Mouse (Mus musculus) c-Kit-negative CD71-positive TER-119-positive erythroid progenitor cells, embryonic 14.5 days (primary cell): Measurements from ENCODE around the gene Trip12.
A peak's percentile ranks its signal among the peaks of the same experiment; 100 is the strongest.

Experiments
- DNase-seq: peaks from one replicate; pipeline ENCODE4 v3.0.0-alpha.2; 2013; ENCODE audit warnings: low read depth, low spot score

Gene Trip12

DNA sequence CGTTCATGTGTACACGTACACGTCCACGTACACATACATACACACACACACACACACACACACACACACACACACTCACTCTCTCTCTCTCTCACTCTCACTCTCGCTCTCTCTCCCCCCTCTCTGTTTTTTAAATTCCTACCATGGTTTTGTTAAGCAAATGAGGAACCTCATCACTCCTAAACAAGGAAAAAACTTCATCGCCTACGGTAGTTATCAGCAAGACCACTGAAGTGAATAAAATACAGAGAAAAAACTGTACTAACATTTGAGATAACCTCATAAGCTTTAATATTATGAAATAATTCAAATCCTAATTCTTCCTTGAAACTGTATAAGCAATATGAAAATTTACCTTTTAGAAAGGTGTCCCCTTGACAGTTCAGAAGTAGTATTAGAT is 45.0 kb downstream of the Trip12 start:
- DNase-seq = no peak

DNA sequence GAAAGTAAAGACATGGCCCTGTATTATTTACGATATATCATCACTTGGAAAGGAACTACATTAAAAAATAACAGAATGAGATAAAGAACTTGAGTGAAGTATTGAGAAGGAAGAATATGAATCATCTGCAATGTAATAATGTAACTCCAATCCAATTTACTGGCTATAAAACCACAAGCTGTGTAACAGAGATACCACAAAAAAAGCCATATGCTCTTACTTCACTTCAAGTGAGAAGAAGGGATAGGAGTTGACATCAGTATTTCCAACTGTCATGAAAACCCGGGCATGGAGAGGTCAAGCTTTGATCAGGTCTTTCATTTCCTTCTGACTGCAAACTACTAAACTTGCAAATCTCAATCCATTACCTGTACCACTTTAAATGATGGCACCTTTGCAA is 48.9 kb downstream of the Trip12 start:
- DNase-seq = no peak

DNA sequence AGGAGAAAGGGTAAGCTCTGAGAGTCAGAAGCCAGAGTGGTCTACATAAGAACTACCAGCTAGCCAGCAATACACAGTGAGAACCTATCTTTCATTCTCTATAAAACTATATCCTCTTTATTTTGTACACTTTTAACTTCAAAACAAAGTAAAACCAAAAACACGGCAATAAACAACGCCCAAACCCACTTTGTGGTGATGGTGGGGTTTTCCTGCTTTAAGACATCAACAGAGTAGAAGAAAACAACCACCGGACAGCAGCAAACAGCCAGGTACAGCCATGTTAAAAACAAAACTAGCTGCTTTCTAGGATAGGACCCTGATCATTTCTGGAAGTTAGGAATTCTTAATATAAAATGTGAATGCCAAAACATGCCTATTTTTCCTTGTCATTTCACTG is 59.7 kb downstream of the Trip12 start:
- DNase-seq = no peak

DNA sequence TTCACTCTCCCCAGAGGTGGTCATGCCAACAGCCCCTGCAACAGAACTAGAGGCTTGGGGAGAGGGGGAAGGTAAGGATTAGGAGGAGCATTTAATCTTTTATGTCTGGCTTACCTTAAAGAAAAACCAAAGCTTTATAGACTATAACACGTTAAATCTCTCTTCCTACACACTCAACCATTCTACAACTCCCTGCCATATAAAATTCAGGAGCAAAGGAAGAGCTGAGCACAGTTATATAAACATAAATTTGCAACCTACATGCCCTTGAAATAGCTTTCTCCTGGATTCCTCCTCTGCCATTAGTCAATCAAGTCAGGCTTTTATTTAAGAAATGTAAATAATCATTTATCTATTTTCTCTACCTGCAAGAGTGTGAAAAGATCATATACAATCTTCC is 62.9 kb downstream of the Trip12 start:
- DNase-seq = no peak

DNA sequence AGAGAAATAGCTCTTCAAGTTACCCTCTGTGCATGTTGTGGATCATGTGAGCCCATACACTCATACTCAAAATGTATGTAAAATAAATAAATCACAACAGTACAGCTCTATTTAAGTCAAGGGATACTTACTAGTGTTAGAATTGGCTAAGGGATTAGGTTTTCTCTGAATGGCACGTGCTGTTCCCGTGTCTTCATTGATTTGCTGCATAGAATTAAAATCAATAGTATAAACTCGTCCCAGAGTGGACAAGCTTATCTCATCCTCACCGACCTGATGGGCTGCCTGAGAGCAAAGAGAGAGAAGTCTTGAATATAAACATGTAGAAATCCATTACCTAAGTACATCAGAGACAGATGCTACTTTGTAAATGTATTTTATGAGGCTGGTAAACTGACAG is 81.5 kb downstream of the Trip12 start:
- DNase-seq = no peak

DNA sequence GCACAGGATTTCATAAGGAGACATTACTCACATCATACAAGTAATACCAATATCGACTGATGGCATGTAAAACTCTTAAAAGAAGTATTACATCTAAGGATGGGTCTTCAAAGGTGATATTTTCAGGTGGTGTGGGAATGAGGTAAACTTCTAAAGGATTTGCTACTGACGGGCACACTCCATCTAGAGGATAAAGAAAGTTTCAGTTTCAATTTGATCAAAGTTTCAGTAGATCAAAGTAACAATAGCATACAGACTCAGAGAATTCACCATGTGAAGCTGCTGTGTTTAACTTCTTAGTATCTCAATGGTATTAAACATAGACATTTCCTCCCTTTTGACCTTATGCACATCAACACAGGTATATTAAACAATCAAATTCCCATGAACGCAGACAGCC is 98.2 kb downstream of the Trip12 start:
- no peak for DNase-seq

DNA sequence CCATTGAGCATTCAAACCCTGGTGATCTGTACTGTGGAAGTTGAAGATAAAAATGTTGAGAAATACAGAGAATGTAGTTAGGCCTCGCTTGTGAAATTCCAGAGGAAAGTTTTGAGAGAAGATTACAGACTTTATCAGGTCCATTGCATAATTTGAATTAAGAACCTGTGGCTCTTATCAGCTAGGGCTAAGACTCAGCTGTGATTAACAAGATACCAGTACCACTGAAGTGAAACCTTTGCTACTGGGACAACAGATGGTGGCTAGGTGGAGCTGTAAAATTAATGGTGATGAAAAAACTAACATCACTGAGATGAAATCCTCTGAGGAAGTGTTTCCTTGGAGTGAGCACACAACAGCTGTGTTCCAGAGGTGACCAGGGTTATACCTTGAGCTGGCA is 100.2 kb downstream of the Trip12 start:
- no peak for DNase-seq

DNA sequence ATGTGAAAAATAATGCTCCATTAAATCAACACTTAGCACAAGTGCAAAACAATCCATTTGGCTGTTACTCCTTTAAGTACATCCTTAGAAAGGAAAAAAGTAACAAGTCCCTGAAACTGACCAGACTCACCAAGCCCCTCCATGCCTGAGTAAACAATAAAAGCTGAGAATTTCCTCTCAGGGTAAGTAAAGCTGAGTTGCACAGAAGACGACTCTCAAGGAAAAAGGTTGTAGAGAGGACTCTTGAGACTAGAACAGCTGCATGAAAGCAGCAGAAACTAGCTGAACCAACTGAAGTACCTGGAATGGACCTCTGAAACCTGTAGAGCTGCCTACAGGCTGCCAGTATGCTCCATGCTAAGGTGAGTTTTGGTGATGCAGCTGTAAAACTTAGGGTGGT is 103.2 kb downstream of the Trip12 start:
- no peak for DNase-seq

DNA sequence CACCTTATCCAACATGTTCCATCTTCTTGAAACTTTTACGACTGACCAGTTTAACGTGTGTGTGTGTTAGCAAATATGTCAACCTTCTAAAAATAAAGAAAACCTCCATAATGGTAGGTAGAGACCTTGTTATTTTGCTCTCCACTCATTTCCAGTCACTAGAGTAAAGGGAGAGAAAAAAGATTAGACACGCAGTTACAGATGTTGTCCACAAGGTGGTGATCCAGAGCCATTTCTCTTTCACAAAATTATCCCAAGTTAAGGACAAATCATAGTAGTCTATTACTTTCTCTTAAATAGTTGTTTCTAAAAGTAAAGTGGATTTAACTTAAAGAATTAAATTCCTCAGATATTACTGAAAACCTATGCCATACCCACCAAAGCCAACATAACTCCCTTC is 106.5 kb downstream of the Trip12 start:
- DNase-seq = peak; percentile 20

DNA sequence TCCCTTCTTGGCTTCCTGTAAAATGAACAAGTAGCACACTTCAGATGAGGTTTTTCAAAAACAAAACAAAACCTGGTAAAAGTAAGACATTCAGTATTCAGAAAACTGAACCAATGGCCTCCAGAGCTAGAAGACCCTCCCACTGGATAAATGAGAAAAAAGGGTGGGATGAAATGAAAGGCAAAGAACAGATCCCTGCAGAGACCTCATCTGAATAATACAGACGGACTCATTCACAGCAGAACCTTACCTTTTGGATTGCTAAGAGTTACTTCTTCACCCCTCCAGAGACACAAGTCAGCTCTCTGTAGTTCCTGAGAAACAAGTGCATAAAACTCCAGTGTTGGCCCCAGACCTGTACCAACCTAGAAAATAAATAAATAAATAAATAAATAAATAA is 108.6 kb downstream of the Trip12 start:
- no peak for DNase-seq

DNA sequence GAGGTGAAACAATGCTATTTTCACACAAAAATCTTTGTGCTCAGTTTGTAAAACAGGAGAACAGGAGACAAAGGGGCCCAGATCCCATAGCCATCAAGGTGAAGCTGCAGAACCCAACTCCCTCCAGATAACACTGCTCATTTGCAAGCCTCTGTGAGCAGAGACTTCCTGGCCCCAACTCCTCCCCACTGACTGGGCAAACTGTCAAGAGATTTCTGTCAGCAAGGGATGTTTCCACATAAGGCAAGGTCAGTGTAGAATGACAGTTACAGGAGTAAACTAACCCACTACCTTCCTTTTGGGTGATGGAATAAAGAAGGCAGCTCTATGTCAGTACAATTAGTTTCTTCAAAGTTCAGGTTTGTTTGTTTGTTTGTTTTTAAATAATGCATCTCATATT is 117.5 kb downstream of the Trip12 start:
- DNase-seq = no peak

DNA sequence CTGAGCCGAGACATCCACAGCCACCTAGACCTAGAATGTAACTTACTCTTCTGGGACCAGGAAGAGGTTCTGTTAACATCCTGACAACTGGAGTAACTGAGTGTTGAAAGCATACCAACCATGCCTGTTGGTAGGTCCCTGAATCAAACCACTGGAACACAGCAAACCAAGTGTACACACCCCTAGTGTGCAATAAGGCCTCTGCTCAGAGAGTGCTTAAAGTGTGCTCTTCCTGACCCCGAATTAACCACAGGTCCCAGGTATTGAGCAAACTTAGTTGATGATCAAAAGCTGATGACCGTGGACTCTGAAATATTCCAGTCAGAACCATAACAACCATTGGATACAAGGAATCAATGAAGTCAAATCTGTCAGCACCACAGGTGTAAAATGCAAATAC is 117.9 kb downstream of the Trip12 start:
- DNase-seq = no peak

DNA sequence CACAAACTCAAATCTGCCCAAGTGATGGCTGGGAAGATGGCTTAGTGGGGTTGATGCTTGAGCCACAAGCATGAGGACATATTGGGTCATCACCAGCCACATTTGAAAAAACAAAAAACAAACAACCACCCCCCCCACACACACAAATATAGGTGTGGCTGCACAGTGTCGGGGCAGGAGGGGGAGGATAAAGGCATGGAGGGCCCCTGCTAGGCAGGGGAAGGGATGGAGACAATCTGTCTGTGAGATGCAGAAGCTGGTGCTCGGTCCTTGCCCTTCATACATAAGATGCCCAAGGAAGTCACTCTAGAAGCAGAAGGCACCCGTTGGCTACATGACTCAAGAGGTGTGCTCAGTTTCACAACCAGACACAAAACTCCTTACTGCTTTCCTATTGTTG is 118.4 kb downstream of the Trip12 start:
- DNase-seq = no peak

DNA sequence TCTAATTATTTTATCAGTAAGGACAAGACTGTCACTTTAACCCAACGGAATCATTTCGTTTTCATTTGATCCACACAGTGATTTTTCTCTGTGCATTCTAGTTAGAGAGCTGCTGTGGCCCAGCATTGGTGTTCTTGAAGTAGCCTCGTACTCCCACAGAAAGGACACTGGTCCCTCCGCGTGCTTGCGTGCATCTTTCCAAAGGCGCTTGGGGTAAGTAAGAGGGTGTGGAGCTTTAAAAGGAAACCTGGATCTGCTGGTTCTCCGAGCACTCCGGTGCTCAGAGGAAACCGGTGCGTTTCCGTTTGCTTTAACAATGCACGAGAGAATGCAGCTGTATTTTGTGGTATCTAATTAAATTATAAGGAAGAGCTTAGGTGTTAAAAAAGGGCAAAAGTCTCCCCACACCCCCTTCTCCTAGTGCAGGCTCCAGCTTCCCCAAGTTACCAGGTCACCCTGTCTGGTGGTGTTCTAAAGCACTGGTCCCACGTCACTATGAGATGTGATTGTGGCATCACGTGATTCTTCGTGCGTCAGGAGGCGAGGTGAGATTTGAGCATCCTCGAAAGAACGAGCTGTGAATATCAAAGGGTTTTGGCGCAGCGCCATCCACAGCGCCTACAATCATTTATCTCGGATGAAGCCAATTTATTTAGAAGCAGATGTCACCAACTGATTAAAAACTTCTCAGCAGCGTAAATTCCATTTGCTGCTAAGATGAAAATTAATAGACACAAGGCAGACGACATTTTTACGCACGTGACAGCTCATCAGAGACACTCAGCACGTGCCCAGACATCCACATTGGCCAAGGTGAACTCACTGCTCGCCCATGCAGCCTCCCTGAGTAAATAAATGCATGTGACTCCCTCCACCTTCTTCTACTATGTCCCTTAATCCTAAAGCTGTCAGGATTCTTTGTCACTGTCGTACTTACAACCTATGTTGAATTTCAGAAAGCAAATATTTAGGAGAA is 130.2 kb downstream of the Trip12 start:
- DNase-seq = no peak

DNA sequence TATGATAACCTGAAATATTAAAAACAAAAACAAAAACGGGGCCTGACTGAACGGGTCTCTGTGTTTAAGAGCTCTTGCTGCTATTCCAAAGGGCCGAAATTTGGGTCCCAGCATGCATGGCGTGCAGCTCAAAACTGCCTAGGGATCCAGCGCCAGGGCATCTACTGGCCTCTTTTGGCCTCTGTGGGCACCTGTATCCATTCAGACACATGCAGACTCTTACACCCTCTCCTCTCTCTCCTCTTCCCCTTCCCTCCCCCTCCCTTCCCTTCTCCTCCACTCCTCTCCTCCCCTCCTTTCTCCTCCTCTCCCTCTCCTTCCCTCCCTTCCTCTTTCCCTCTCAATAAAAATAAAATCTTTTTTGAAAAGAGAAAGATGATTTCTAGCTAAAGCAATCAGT is 130.9 kb downstream of the Trip12 start:
- DNase-seq = no peak

DNA sequence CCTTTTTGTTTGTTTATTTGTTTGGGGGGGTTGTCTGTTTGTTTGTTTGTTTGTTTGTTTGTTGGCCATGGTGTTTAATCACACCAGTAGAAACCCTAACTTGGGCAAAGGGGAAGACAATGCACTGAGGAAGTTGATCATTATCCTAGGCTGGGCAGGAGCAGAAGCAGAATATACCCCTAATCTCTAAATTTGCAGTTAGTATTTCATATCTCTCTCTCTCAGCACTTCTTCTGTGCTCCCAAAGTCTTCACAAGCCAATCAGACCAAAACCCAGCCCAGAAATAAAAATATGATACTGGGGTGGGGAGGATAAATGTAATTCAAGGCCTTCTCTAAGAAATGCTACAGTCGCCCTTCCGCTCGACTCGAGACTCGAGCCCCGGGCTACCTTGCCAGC is 140.1 kb downstream of the Trip12 start:
- DNase-seq = no peak

DNA sequence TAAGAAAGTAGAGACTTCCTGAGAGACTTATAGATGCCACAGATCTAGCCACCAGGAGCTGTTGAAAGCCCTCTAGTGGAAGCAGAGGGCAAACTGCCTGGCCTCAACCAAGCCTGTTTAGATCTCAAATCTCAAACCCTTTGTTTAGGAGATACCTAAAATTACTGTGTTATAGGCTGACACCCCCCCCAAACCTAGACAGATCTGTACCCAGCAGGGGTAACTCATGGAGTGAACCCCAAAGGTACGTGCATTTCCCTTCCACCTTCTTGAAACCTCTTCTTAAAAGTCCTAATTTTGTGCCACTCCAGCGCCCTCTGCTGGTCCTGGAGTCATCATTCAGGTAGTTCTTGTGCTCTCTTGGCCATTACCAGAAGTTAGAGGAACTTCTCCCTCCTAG is 143.2 kb downstream of the Trip12 start:
- DNase-seq = peak; percentile 1

DNA sequence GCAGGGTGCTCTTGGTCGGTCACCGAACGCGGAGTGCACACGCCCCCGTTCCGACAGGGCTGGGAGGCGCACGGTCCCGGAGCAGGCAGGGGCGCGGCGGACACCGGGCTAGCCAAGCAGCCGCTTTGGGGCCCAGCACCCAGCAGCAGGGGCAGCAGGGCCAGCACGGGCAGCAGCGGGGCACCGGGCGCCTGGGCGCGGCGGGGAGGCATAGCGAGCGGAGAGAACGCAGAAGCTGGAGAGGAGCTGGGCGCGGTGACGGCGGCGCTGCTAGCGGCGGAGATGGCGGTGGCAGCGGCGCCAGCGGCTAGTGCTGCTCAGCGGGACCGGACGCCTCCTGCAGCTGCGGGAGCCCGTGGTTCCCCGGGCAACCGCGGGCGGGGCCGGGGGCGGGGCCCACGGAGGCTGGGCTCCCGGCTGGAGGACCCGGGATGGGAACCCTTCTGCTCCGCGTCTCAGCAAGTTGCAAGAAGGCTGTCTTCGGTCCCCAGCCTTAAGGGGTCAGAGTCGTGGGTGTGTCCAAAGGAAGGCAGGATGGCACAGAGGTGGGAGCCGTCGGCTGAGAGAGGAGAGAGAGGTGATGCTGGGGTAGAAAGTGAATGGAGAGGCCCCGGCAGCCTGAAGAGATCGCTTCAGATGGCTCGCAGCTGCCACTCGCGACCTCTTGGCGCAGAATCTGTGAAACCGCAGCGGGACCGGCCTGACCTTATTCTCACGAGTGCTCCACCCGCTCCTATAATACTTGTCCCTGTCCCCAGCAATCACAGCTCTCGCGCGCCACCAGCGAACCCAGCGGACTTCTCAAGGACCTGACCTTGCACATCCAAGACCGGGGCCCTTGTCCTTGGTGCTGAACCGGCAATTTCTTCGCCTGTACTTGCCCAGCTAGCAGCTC is 144.6 kb downstream of the Trip12 start, which contains the start of gene Dner:
Gene Dner, minus strand, starts transcription at position 705 of the 895 bp plus-strand sequence.
- DNase-seq = no peak

DNA sequence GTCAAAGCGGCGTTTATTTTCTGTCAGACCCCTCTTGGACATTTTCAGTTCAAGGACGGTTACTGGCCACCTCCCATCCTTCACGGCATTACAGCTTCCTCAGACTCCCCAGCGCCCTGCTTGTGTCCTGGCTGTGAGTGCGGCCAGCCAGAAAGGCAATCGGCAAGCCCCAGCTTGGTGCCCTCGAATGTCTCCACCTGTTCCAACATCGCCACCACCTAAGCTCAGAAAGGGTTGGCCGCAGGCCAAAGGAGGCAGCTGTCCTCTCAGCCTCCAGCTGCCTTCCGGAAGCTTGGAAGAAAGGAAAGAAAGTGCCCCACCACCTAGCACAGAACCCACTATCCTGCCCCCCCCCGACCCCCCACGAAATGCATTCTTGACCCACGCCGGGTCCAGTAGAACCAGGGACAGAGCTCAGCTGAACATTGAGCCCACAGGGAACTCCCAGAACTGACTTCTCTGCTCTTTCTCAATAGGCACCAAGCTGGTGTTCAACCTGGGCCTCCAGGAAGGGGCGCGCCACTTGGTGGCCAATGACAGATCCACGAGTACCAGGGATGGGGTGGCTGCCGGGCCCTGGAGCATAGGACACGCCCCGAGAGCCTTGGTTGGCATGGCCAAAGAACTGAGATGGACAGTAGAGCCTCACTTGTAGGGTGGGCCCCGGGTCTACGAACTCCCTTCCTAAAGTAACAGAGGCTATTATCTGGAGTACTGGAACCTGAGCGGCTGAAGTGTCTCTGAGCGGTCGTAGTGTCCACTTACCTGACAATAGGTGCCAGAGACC is 145.4 kb downstream of the Trip12 start:
- no peak for DNase-seq

DNA sequence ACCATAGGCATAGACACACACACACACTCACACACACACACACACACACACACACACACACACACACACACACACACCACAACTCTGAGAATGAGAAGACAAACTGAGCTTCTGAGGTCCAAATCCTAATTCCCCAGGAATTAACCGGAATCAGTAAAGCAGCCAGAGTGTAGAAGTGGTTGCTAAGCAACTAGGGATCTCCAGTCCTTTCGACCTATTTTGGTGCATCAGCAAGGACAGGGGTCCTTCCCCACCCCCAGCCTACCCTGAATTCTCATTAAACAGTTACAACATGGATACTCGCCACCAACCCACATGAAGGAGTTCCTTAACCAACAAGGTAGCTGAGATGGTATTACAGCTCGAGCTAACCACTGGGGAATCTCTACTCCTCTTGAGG is 162.4 kb downstream of the Trip12 start:
- no peak for DNase-seq
